Mouse (Mus musculus) midbrain, embryonic 10.5 days (tissue): ENCODE results near the gene Adprm. TPM values are rescaled to one million over a fixed set of nuclear protein-coding genes. Genes with fewer than 3 reads are reported as not detected.
"Not testable (repeated sequence)": the region's sequence is repeated elsewhere in the genome, so short reads cannot be mapped to it uniquely, and the experiment has no call there.

Experiments
- DNase-seq: peaks from one replicate; pipeline ENCODE4 v3.0.0-alpha.2; 2017; ENCODE audit warnings: low spot score
- H3K27ac ChIP-seq: fragments of 300-500 bp; sonication (generic); replicated peaks from 2 replicates; pipeline ENCODE4 v1.5.1; 2016; ENCODE audit warnings: mild to moderate bottlenecking
- H3K27me3 ChIP-seq: fragments of 300-500 bp; sonication (generic); 2 replicates; pipeline ENCODE4 v1.6.1; 2016; ENCODE audit warnings: low read depth, mild to moderate bottlenecking; ENCODE audit not compliant: poor library complexity, severe bottlenecking
- H3K36me3 ChIP-seq: fragments of 300-500 bp; sonication (generic); 2 replicates; pipeline ENCODE4 v1.6.1; 2016; ENCODE audit warnings: mild to moderate bottlenecking, moderate library complexity
- H3K4me1 ChIP-seq: fragments of 300-500 bp; sonication (generic); 2 replicates; pipeline ENCODE4 v1.6.1; 2016
- H3K4me3 ChIP-seq: fragments of 300-500 bp; sonication (generic); 2 replicates; pipeline ENCODE4 v1.5.1; 2016; ENCODE audit warnings: mild to moderate bottlenecking, moderate library complexity
- H3K9me3 ChIP-seq: fragments of 300-500 bp; sonication (generic); replicated peaks from 2 replicates; pipeline ENCODE4 v1.6.1; 2016; ENCODE audit warnings: mild to moderate bottlenecking
- WGBS: fragments of 180-500 bp; shearing (Covaris S2); methylation state at CpG from one replicate; pipeline ENCODE4 v1.1.7; 2016; 5-methylcytosine and 5-hydroxymethylcytosine counted together
- polyA plus RNA-seq: library from polyadenylated mRNA; unstranded; fragments of >200 nt; fragmentation: Nextera tagmentation; extraction: Ambion mirVana; gene quantifications from 2 replicates; pipeline ENCODE4 v1.2.1, GENCODE M21; 2016

Gene Adprm
- 30.0 and 37.6 TPM in 2 replicates for polyA plus RNA-seq

DNA sequence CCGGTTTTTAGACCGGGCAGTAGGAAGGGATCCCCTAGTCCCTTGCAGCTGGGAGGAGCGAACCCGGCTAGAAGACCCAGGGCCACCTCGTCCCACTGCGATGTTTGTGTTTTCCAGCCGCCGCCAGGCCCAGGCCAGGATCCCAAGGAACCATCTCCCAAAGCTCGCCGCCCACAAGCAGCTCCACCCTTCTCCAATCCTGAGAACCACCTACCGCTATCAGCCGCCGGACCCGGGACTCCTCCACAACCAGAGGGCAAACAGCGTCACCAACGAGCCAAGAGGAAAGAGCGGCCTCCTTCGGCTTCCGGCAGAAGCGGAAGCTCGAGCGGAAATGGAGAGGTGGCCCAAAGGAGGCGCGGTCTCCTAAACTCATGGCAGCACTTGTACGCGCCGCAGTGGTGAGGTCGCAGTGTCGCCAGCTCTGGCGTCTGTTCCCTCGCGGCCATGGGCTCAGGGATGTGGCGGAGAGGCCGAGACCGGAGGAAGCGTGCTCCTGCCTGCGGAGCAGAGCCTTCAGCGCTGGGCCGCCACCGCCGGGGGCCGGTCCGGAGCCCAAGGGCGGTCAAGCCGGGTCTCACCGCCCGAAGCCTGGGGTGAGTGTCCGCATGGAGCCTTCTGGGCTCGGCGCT lies at the start of gene Adprm, which contains the start of gene Sco1:
Adprm (minus strand) TSS at position 274 of the 632 bp plus-strand sequence.
Sco1 (plus strand) TSS at position 350 of the 632 bp plus-strand sequence.
- no peaks in the 10 kb centered on the region for H3K9me3 ChIP-seq
- DNase-seq = peak; percentile 88
- WGBS = under 1% methylated on average over 50 of the region's 50 CpGs
- H3K27ac ChIP-seq = peak within 1 kb of the TSS; percentile 88
- peaks cover 24% of the 10 kb centered on the region for H3K4me1 ChIP-seq
- H3K27me3 ChIP-seq = no peaks in the 10 kb centered on the region
- peak within 1 kb of the TSS; percentile 97 for H3K4me3 ChIP-seq
- H3K36me3 ChIP-seq = peaks cover 51% of the 10 kb centered on the region

DNA sequence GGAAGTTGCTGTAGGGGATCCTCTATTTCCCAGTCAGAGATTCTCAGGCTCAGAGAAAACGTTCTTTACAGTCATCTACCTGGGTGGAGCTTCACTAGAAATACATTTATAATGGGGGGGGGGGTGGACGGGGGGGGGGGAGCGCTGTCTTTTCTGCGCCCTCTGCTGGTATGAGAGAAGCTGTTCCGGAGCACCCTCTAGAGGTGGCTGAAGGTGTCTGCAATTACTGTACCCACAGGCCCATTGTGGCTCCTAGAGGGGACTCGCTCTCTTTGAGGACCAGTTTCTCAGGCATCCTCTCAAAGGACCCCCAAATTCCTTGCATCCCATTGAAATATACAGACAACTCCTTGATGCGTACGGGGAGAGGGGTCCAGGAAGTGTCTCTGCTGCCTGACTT lies 49.3 kb upstream of the Adprm start:
- H3K36me3 ChIP-seq = no peaks in the 10 kb centered on the region
- H3K4me3 ChIP-seq = no peak overlapping the region
- 34% methylated on average over 8 of the region's 8 CpGs for WGBS
- H3K27me3 ChIP-seq = peaks cover 6% of the 10 kb centered on the region; the same call in 1 of the 2 replicates
- no peak for DNase-seq
- no peaks in the 10 kb centered on the region for H3K9me3 ChIP-seq
- peaks cover 7% of the 10 kb centered on the region for H3K4me1 ChIP-seq
- H3K27ac ChIP-seq = no peak overlapping the region

DNA sequence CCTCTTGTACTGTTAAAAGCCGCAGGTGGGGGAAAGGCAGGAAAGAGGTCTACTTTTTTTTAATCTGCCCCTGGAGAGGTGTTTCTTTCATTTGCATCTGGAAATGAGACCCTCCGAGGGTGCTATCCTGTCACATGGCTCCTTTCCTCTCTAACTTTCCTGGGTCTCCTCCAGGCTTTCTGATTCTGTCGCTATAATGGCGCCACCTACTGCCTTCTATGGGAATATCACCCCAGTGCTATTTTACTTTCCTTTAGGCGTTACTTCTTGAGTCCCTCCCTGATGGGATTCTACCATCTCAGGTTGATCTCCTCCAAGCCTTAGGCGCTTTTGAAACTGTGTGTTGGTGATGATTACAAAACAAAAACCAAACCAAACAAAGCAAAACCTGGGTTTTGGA lies 47.8 kb upstream of the Adprm start:
- no peaks in the 10 kb centered on the region for H3K9me3 ChIP-seq
- DNase-seq = no peak

DNA sequence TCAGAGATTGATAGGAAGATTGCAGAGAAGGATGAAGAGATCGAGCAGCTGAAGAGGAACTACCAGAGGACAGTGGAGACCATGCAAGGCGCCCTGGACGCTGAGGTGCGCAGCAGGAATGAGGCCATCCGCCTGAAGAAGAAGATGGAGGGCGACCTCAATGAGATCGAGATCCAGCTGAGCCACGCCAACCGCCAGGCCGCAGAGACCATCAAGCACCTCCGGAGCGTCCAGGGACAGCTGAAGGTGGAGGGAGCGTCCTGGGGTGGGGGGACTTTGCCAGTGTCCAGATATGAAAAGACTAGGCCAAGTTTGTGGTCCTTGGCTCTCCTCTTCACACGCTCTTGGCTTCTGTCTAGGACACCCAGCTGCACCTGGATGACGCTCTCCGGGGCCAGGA lies 46.8 kb upstream of the Adprm start:
- Histone ChIP-seq H3K9me3 (no peaks in the 10 kb centered on the region), H3K27me3 (peaks cover 5% of the 10 kb centered on the region; the same call in 1 of the 2 replicates), H3K36me3 (no peaks in the 10 kb centered on the region), H3K27ac (no peak overlapping the region), H3K4me1 (no peaks in the 10 kb centered on the region), H3K4me3 (no peak overlapping the region)
- 94% methylated on average over 16 of the region's 16 CpGs for WGBS
- no peak for DNase-seq

More for the DNA sequence above, 47.8 kb upstream of the Adprm start:
- no peaks in the 10 kb centered on the region for H3K4me1 ChIP-seq
- H3K27me3 ChIP-seq = peaks cover 5% of the 10 kb centered on the region; the same call in 1 of the 2 replicates
- no peak overlapping the region for H3K4me3 ChIP-seq
- H3K27ac ChIP-seq = no peak overlapping the region
- 36% methylated on average over 6 of the region's 6 CpGs for WGBS
- H3K36me3 ChIP-seq = no peaks in the 10 kb centered on the region

DNA sequence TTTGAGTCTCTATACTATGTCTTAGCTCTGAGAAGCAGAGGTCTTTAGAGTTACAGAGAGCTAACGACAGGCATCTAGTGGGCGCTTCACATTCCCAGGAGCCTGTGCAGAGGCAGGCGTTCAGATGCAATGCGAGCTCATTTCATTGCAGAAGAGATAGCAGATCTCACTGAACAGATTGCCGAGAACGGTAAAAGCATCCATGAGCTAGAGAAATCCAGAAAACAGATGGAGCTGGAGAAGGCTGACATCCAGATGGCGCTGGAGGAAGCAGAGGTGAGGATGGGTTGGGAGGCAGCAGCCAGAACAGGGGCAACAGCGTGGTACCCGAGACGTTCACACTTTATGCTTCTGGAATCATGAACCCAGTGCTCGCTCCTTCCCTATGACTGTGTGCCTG lies 46.0 kb upstream of the Adprm start:
- no peak for DNase-seq
- Histone ChIP-seq H3K4me3 (no peak overlapping the region), H3K9me3 (no peaks in the 10 kb centered on the region), H3K27ac (no peak overlapping the region), H3K27me3 (peaks cover 6% of the 10 kb centered on the region), H3K4me1 (no peaks in the 10 kb centered on the region), H3K36me3 (no peaks in the 10 kb centered on the region)
- WGBS = 89% methylated on average over 11 of the region's 11 CpGs

DNA sequence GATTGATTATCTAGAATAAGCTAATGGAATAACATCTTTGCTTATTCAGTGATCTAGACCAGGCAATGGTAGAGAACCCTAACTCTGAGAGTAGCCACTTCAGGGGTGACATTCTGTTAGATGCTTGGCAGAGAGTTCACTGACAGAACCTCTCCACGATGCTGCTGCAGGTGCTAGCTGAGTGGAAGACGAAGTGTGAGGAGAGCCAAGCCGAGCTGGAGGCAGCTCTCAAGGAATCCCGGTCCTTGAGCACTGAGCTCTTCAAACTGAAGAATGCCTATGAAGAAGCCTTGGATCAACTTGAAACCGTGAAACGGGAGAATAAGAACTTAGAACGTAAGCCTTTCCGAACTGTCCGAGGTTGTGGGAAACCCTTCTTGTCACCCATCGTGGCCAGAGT lies 45.3 kb upstream of the Adprm start:
- Histone ChIP-seq H3K4me3 (no peak overlapping the region), H3K27me3 (peaks cover 11% of the 10 kb centered on the region), H3K27ac (no peak overlapping the region), H3K9me3 (no peaks in the 10 kb centered on the region), H3K4me1 (no peaks in the 10 kb centered on the region), H3K36me3 (no peaks in the 10 kb centered on the region)
- WGBS = 95% methylated on average over 10 of the region's 10 CpGs
- no peak for DNase-seq

DNA sequence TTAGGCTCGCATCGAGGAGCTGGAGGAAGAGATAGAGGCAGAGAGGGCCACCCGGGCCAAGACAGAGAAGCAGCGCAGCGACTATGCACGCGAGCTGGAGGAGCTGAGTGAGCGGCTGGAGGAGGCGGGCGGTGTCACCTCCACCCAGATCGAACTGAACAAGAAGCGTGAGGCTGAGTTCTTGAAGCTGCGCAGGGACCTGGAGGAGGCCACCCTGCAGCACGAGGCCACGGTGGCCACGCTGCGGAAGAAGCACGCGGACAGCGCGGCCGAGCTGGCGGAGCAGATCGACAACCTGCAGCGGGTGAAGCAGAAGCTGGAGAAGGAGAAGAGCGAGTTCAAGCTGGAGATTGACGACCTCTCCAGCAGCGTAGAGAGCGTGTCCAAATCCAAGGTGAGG lies 42.1 kb upstream of the Adprm start:
- WGBS = 78% methylated on average over 29 of the region's 29 CpGs
- no peaks in the 10 kb centered on the region for H3K36me3 ChIP-seq
- peaks cover 9% of the 10 kb centered on the region for H3K27me3 ChIP-seq
- H3K27ac ChIP-seq = no peak overlapping the region
- H3K4me1 ChIP-seq = no peaks in the 10 kb centered on the region
- no peak for DNase-seq
- H3K4me3 ChIP-seq = no peak overlapping the region
- no peaks in the 10 kb centered on the region for H3K9me3 ChIP-seq

DNA sequence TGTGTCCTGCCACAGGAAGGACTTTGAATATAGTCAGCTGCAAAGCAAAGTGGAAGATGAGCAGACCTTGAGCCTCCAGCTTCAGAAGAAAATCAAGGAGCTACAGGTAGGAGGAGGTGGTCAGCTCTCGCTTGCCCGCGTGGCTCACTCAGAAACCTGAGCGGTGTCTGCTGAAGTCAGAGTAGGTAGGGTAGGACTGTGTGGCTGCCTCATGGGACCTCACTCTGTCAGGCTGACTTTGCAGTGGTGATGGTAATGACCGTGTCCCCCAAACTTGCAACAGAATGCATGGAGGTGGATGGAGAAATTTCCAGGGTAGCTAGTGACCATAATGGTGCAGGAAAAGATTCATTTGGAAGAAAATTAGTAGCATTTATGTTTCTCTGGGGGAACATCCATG lies 41.3 kb upstream of the Adprm start:
- Histone ChIP-seq H3K36me3 (no peaks in the 10 kb centered on the region), H3K4me3 (no peak overlapping the region), H3K27ac (no peak overlapping the region), H3K4me1 (no peaks in the 10 kb centered on the region), H3K27me3 (peaks cover 6% of the 10 kb centered on the region; the same call in 1 of the 2 replicates), H3K9me3 (no peaks in the 10 kb centered on the region)
- DNase-seq = no peak
- WGBS = 99% methylated on average over 5 of the region's 5 CpGs

DNA sequence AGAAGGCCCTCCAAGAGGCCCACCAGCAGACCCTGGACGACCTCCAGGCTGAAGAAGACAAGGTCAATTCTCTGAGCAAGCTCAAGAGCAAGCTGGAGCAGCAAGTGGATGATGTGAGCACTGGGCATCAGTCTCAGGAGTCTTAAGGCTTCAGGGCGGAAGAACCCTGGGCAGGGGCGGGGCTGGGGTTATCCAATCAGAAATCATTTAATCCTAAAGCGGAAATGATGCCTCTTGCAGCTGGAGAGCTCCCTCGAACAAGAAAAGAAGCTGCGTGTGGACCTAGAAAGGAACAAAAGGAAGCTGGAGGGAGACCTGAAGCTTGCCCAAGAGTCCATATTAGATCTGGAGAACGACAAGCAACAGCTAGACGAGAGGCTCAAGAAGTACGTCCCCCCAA lies 40.8 kb upstream of the Adprm start:
- Histone ChIP-seq H3K4me3 (no peak overlapping the region), H3K4me1 (no peaks in the 10 kb centered on the region), H3K27me3 (peaks cover 6% of the 10 kb centered on the region; the same call in 1 of the 2 replicates), H3K36me3 (no peaks in the 10 kb centered on the region), H3K9me3 (no peaks in the 10 kb centered on the region), H3K27ac (no peak overlapping the region)
- 87% methylated on average over 9 of the region's 9 CpGs for WGBS
- no peak for DNase-seq

DNA sequence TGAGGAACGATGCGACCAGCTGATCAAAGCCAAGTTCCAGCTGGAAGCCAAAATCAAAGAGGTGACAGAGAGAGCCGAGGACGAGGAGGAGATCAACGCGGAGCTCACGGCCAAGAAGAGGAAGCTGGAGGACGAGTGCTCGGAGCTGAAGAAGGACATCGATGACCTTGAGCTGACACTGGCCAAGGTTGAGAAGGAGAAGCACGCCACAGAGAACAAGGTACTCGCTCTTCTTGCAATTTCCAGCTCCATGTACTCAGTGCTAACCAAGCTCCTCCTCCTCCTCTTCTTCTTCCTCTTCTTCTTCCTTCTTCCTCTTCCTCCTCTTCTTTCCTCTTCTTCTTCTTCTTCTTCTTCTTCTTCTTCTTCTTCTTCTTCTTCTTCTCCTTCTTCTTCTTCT lies 40.0 kb upstream of the Adprm start:
- not testable (repeated sequence) for DNase-seq, H3K9me3 ChIP-seq, H3K27me3 ChIP-seq, H3K4me3 ChIP-seq, H3K27ac ChIP-seq, H3K4me1 ChIP-seq, H3K36me3 ChIP-seq
- 94% methylated on average over 12 of the region's 12 CpGs for WGBS

DNA sequence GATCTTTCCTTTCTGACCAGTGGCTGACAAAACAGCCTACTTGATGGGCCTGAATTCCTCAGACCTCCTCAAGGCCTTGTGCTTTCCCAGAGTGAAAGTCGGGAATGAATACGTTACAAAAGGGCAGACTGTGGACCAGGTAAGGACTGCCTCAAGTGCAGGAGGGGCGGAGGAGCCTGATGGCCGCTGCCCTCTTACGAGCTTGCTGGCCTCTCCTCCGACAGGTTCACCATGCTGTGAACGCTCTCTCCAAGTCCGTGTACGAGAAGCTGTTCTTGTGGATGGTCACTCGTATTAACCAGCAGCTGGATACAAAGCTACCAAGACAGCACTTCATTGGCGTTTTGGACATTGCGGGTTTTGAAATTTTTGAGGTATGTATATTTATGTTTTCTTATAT lies 34.8 kb upstream of the Adprm start:
- Histone ChIP-seq H3K36me3 (no peaks in the 10 kb centered on the region), H3K27ac (no peak overlapping the region), H3K27me3 (peaks cover 46% of the 10 kb centered on the region), H3K4me3 (no peak overlapping the region), H3K4me1 (peaks cover 2% of the 10 kb centered on the region; the same call in 1 of the 2 replicates), H3K9me3 (no peaks in the 10 kb centered on the region)
- no peak for DNase-seq
- 88% methylated on average over 12 of the region's 12 CpGs for WGBS

DNA sequence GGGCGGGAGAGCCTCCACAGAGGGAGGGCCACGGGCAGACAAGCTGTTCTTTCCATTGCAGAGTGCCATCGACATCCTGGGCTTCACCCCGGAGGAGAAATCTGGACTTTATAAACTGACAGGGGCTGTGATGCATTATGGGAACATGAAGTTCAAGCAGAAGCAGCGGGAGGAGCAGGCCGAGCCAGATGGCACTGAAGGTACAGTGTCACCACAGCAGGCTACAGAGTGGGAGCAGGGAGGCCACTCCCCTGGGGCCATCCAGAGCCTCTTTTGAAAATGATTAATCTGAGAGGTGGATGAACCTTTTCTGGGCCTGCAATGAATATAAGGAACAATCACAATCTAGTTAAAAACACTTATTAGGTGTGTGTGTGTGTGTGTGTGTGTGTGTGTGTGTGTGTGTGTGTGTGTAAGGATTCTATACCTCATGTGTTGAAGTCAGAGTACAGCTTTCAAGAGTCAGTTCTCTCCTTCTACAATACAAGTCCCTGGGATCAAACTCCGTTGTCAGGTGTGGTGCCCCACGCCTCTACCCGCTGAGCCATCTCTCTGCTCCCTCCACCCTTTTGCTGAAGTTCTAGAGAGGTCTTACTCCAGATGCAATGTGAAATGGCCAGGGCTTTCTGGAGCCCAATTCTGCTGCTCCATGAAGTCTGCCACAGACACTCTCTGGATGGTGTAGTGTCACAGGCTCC lies 34.2 kb upstream of the Adprm start:
- H3K27ac ChIP-seq = no peak overlapping the region
- H3K4me3 ChIP-seq = no peak overlapping the region
- H3K9me3 ChIP-seq = no peaks in the 10 kb centered on the region
- no peak for DNase-seq
- no peaks in the 10 kb centered on the region for H3K36me3 ChIP-seq
- peaks cover 8% of the 10 kb centered on the region for H3K4me1 ChIP-seq
- peaks cover 49% of the 10 kb centered on the region for H3K27me3 ChIP-seq
- 69% methylated on average over 9 of the region's 9 CpGs for WGBS

DNA sequence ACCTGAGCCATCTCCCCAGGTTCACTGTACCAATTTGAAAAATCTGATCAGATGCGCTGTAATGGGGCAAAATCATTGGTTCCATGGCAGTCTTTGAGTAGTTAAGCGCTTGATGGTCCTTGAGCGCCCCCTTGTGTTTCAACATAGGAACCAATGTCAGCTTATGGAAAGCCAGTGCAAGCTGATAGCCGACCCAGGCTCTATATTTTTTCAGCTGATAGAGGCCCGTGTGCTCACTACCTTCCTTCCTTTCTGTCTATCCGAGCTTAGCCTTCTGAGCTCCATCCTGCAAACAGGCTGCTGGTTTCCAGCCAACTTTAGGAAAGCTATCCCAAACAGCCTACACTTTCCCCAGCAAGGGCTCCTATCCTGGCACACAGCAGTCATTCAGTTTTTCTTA lies 33.1 kb upstream of the Adprm start:
- Histone ChIP-seq H3K9me3 (no peaks in the 10 kb centered on the region), H3K4me1 (peaks cover 19% of the 10 kb centered on the region), H3K36me3 (no peaks in the 10 kb centered on the region), H3K27ac (no peak overlapping the region), H3K27me3 (peaks cover 49% of the 10 kb centered on the region), H3K4me3 (no peak overlapping the region)
- 4% methylated on average over 6 of the region's 6 CpGs for WGBS
- DNase-seq = peak; percentile 73
